Mouse (Mus musculus) cerebellum, adult 2 months (tissue): ENCODE data around the gene Kcnj12.

ENCODE experiments used
- CTCF ChIP-seq: fragments of 200-500 bp; IDR thresholded peaks from 2 replicates; pipeline ENCODE4 v1.5.1; 2011; ENCODE audit warnings: low read depth, mild to moderate bottlenecking, control low read depth, low read length, moderate library complexity, borderline replicate concordance; ENCODE audit not compliant: insufficient read depth
- POLR2A ChIP-seq: fragments of 200-500 bp; IDR thresholded peaks from 2 replicates; pipeline ENCODE4 v1.6.1; 2011; ENCODE audit warnings: low read length, control low read depth, borderline replicate concordance; ENCODE audit not compliant: insufficient read depth

DNA sequence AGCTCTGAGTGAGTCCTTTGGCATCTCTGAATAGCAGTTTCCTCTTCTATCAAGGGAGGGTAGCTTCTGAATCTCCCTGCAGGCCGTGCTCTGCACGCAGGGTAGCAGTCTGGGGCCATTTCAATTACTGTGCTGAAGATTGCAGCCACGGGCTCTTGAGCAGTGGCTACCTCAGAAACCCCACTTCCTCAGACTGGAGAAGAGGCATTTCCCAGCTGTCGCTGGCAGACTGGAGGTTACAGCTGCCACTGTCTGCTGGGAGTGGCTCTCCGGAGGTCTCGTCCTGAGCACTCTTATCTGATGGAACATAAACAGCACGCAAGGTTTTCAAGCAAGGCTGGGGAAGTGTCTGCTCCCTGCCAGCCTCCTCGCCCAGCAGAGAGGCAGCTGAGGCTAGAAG is 20.2 kb downstream of the Kcnj12 start:
- TF ChIP-seq POLR2A (no peak), CTCF (no peak)
